Mouse (Mus musculus): ENCODE results near the gene Acvr1.

DNA sequence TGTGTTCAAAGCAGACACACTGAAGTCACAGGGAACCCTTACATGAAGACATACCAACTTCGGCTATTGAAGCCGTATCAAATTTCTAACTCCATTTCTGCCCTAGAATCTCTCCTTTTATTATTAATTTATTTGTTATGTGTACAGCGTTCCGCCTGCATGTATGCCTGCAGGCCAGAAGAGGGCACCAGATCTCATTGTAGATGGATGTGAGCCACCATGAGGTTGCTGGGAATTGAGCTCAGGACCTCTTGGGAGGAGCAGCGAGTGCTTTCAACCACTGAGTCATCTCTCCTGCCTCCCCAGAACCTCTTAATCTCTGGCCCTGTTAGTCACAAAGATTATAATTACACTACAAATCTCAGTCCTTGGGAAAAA, 109.5 kb downstream of the Acvr1 start:
- TF ChIP-seq CTCF (IDR thresholded peaks at IDR 0.05; ENCODE audit: low read depth, low read length) = no peak
- no peak for TF ChIP-seq POLR2AphosphoS5 (IDR thresholded peaks at IDR 0.05; ENCODE audit: insufficient replicate concordance, low read depth, low read length)
- no peak for TF ChIP-seq GATA1 (IDR thresholded peaks at IDR 0.05; ENCODE audit: borderline replicate concordance, low read length)
- no peak for TF ChIP-seq TAL1 (conservative IDR thresholded peaks at IDR 0.05; ENCODE audit: low read depth, low read length)
- no peak for TF ChIP-seq GATA2 (IDR thresholded peaks at IDR 0.05; ENCODE audit: borderline replicate concordance, low read depth, low read length)

Data from G1E (cell line).